Mouse (Mus musculus): ENCODE measurements around the gene Basp1. TPM values are rescaled to one million over a fixed set of nuclear protein-coding genes. Genes with fewer than 3 reads are reported as not detected.
A peak's percentile ranks its signal among the peaks of the same experiment; 100 is the strongest.

The Basp1 gene
- polyA plus RNA-seq, 1 experiment from 2014 or later = 351 TPM

- Histone ChIP-seq H3K9ac (peak overlapping the region; percentile 100), H3K4me1 (replicated peaks) (peaks cover 49% of the 10 kb centered on the region), H3K27me3 (no peaks in the 10 kb centered on the region), H3K4me3 (peak overlapping the region; percentile 100), H3K27ac (replicated peaks) (peak overlapping the region; percentile 100), H3K36me3 (peaks cover 6% of the 10 kb centered on the region; the same call in 1 of the 2 replicates), H3K9me3 (no peaks in the 10 kb centered on the region), H3K4me2 (peak overlapping the region; percentile 72)
- 1% methylated on average over 35 of the region's 36 CpGs for WGBS
- ATAC-seq (ENCODE audit: low read depth) = peak; percentile 42
Measured at GRCm38 (mm10) chr15:25414011-25414746, 615 bp upstream of the Basp1 start.

- Histone ChIP-seq H3K27me3 (no peaks in the 10 kb centered on the region), H3K9me3 (no peaks in the 10 kb centered on the region), H3K36me3 (peaks cover 8% of the 10 kb centered on the region; the same call in 1 of the 2 replicates), H3K9ac (peak overlapping the region; percentile 100), H3K4me2 (peak overlapping the region; percentile 72), H3K4me1 (replicated peaks) (peaks cover 54% of the 10 kb centered on the region), H3K27ac (replicated peaks) (peak overlapping the region; percentile 100), H3K4me3 (peak overlapping the region; percentile 100)
- peak; percentile 52 for ATAC-seq (ENCODE audit: low read depth)
- WGBS = under 1% methylated on average over 34 of the region's 35 CpGs
Measured at GRCm38 (mm10) chr15:25412761-25413261, 753 bp downstream of the Basp1 start.

GRCm38 (mm10) chr15:25412171-25412641, 1.4 kb downstream of the Basp1 start:
- Histone ChIP-seq H3K27ac (replicated peaks) (peak overlapping the region; percentile 100), H3K9ac (peak overlapping the region; percentile 100), H3K36me3 (peaks cover 8% of the 10 kb centered on the region; the same call in 1 of the 2 replicates), H3K4me2 (peak overlapping the region; percentile 72), H3K27me3 (no peaks in the 10 kb centered on the region), H3K4me1 (replicated peaks) (peaks cover 55% of the 10 kb centered on the region), H3K4me3 (peak overlapping the region; percentile 100), H3K9me3 (no peaks in the 10 kb centered on the region)
- ATAC-seq (ENCODE audit: low read depth) = peak; percentile 62
- WGBS = under 1% methylated on average over 25 of the region's 25 CpGs

- Histone ChIP-seq H3K27me3 (no peaks in the 10 kb centered on the region), H3K27ac (replicated peaks) (peak overlapping the region; percentile 100), H3K4me1 (replicated peaks) (peaks cover 55% of the 10 kb centered on the region), H3K4me3 (peak overlapping the region; percentile 100), H3K9ac (peak overlapping the region; percentile 100), H3K36me3 (peaks cover 8% of the 10 kb centered on the region; the same call in 1 of the 2 replicates), H3K4me2 (peak overlapping the region; percentile 72), H3K9me3 (no peaks in the 10 kb centered on the region)
- WGBS = 15% methylated on average over 7 of the region's 7 CpGs
- ATAC-seq (ENCODE audit: low read depth) = no peak
Measured at GRCm38 (mm10) chr15:25411461-25411860, 2.1 kb downstream of the Basp1 start.

GRCm38 (mm10) chr15:25405926-25406325, 7.6 kb downstream of the Basp1 start:
- no peak overlapping the region for H3K27ac ChIP-seq (replicated peaks)
- ATAC-seq (ENCODE audit: low read depth) = no peak

GRCm38 (mm10) chr15:25403879-25404278, 9.7 kb downstream of the Basp1 start:
- H3K4me3 ChIP-seq = no peak overlapping the region
- H3K4me1 ChIP-seq (replicated peaks) = peaks cover 93% of the 10 kb centered on the region
- H3K9me3 ChIP-seq = no peaks in the 10 kb centered on the region
- H3K36me3 ChIP-seq = peaks cover 55% of the 10 kb centered on the region
- no peaks in the 10 kb centered on the region for H3K27me3 ChIP-seq
- no peak overlapping the region; the same call in 1 of the 2 replicates for H3K27ac ChIP-seq (replicated peaks)
- no peak overlapping the region for H3K9ac ChIP-seq
- no peak for ATAC-seq (ENCODE audit: low read depth)
- 95% methylated on average over 7 of the region's 7 CpGs for WGBS
- H3K4me2 ChIP-seq = 0 out of 2 replicates have a peak overlapping the region, but pooled peaks have one; percentile 5

More at GRCm38 (mm10) chr15:25405926-25406325, 7.6 kb downstream of the Basp1 start:
- Histone ChIP-seq H3K4me2 (peak overlapping the region; percentile 35), H3K9ac (no peak overlapping the region), H3K9me3 (no peaks in the 10 kb centered on the region), H3K4me3 (no peak overlapping the region), H3K36me3 (peaks cover 50% of the 10 kb centered on the region), H3K27me3 (no peaks in the 10 kb centered on the region), H3K4me1 (replicated peaks) (peaks cover 96% of the 10 kb centered on the region)
- WGBS = 62% methylated on average over 5 of the region's 5 CpGs

- Histone ChIP-seq H3K9ac (no peak overlapping the region), H3K4me2 (no peak overlapping the region), H3K27me3 (no peaks in the 10 kb centered on the region), H3K36me3 (peaks cover 60% of the 10 kb centered on the region), H3K9me3 (no peaks in the 10 kb centered on the region), H3K4me3 (no peak overlapping the region), H3K4me1 (replicated peaks) (peaks cover 91% of the 10 kb centered on the region), H3K27ac (replicated peaks) (no peak overlapping the region)
- WGBS = 77% methylated on average over 3 of the region's 3 CpGs
- no peak for ATAC-seq (ENCODE audit: low read depth)
Measured at GRCm38 (mm10) chr15:25402001-25402400, 11.6 kb downstream of the Basp1 start.

GRCm38 (mm10) chr15:25400276-25400675, 13.3 kb downstream of the Basp1 start:
- no peak overlapping the region for H3K4me3 ChIP-seq
- no peak overlapping the region for H3K4me2 ChIP-seq
- no peak for ATAC-seq (ENCODE audit: low read depth)
- no peak overlapping the region for H3K27ac ChIP-seq (replicated peaks)
- H3K36me3 ChIP-seq = peaks cover 54% of the 10 kb centered on the region
- H3K4me1 ChIP-seq (replicated peaks) = peaks cover 91% of the 10 kb centered on the region
- no peaks in the 10 kb centered on the region for H3K27me3 ChIP-seq
- H3K9me3 ChIP-seq = no peaks in the 10 kb centered on the region
- 79% methylated on average over 8 of the region's 8 CpGs for WGBS
- H3K9ac ChIP-seq = no peak overlapping the region

GRCm38 (mm10) chr15:25395912-25396590, 17.5 kb downstream of the Basp1 start:
- Histone ChIP-seq H3K4me3 (no peak overlapping the region), H3K4me1 (replicated peaks) (peaks cover 85% of the 10 kb centered on the region), H3K9me3 (no peaks in the 10 kb centered on the region), H3K27ac (replicated peaks) (peak overlapping the region; percentile 56), H3K9ac (no peak overlapping the region), H3K27me3 (no peaks in the 10 kb centered on the region), H3K4me2 (no peak overlapping the region), H3K36me3 (peaks cover 41% of the 10 kb centered on the region)
- 50% methylated on average over 9 of the region's 9 CpGs for whole genome bisulfite sequencing
- ATAC-seq (ENCODE audit: low read depth) = no peak

GRCm38 (mm10) chr15:25392525-25393099, 21.0 kb downstream of the Basp1 start:
- ATAC-seq (ENCODE audit: low read depth) = no peak
- 70% methylated on average over 4 of the region's 4 CpGs for WGBS
- peaks cover 29% of the 10 kb centered on the region for H3K36me3 ChIP-seq
- H3K4me3 ChIP-seq = no peak overlapping the region
- H3K9ac ChIP-seq = no peak overlapping the region
- H3K27ac ChIP-seq (replicated peaks) = no peak overlapping the region
- H3K9me3 ChIP-seq = no peaks in the 10 kb centered on the region
- H3K27me3 ChIP-seq = no peaks in the 10 kb centered on the region
- peaks cover 73% of the 10 kb centered on the region for H3K4me1 ChIP-seq (replicated peaks)
- no peak overlapping the region for H3K4me2 ChIP-seq

GRCm38 (mm10) chr15:25391210-25391609, 22.4 kb downstream of the Basp1 start:
- H3K4me2 ChIP-seq = no peak overlapping the region
- H3K4me3 ChIP-seq = no peak overlapping the region
- WGBS = 89% methylated on average over 5 of the region's 5 CpGs
- no peak overlapping the region for H3K27ac ChIP-seq (replicated peaks)
- no peaks in the 10 kb centered on the region for H3K9me3 ChIP-seq
- no peaks in the 10 kb centered on the region for H3K27me3 ChIP-seq
- H3K4me1 ChIP-seq (replicated peaks) = peaks cover 73% of the 10 kb centered on the region
- no peak for ATAC-seq (ENCODE audit: low read depth)
- H3K9ac ChIP-seq = no peak overlapping the region
- peaks cover 36% of the 10 kb centered on the region for H3K36me3 ChIP-seq

- 73% methylated on average over 6 of the region's 6 CpGs for WGBS
- Histone ChIP-seq H3K27ac (replicated peaks) (no peak overlapping the region), H3K4me2 (no peak overlapping the region), H3K4me1 (replicated peaks) (peaks cover 77% of the 10 kb centered on the region), H3K36me3 (peaks cover 38% of the 10 kb centered on the region), H3K4me3 (no peak overlapping the region), H3K9ac (no peak overlapping the region), H3K9me3 (no peaks in the 10 kb centered on the region), H3K27me3 (no peaks in the 10 kb centered on the region)
- 0 out of 2 replicates have a peak, but pooled peaks have one; percentile 4 for ATAC-seq (ENCODE audit: low read depth)
Measured at GRCm38 (mm10) chr15:25387572-25387971, 26.0 kb downstream of the Basp1 start.
